Mouse (Mus musculus): ENCODE data around the gene Sync. TPM values are rescaled to one million over a fixed set of nuclear protein-coding genes. Genes with fewer than 3 reads are reported as not detected.

The Sync gene
- polyA plus RNA-seq, 1 experiment from 2014 or later: 1.6 TPM

GRCm38 (mm10) chr4:129304306-129304705 lies 16.9 kb downstream of the Sync start:
- Histone ChIP-seq H3K9me3 (no peaks in the 10 kb centered on the region; the same call in 1 of the 2 replicates), H3K27me3 (replicated peaks) (no peaks in the 10 kb centered on the region), H3K4me2 (no peak overlapping the region), H3K9ac (no peak overlapping the region), H3K36me3 (peaks cover 41% of the 10 kb centered on the region), H3K4me3 (no peak overlapping the region), H3K4me1 (peaks cover 11% of the 10 kb centered on the region), H3K27ac (replicated peaks) (peak overlapping the region; percentile 6; the same call in 1 of the 2 replicates)
- WGBS: 4% methylated on average over 1 of the region's 1 CpGs
- ATAC-seq (ENCODE audit: extremely low read depth, insufficient number of reproducible peaks, low FRiP score, low TSS enrichment): no peak

- peaks cover 75% of the 10 kb centered on the region for H3K36me3 ChIP-seq
- H3K4me2 ChIP-seq: no peak overlapping the region
- no peak overlapping the region for H3K27ac ChIP-seq (replicated peaks)
- peaks cover 9% of the 10 kb centered on the region for H3K4me1 ChIP-seq
- H3K4me3 ChIP-seq: no peak overlapping the region
- WGBS: 85% methylated on average over 1 of the region's 1 CpGs
- no peaks in the 10 kb centered on the region for H3K27me3 ChIP-seq (replicated peaks)
- H3K9me3 ChIP-seq: no peaks in the 10 kb centered on the region
- ATAC-seq (ENCODE audit: extremely low read depth, insufficient number of reproducible peaks, low FRiP score, low TSS enrichment): no peak
- H3K9ac ChIP-seq: no peak overlapping the region
Observed at GRCm38 (mm10) chr4:129307936-129308335, 20.5 kb downstream of the Sync start.

DNA sequence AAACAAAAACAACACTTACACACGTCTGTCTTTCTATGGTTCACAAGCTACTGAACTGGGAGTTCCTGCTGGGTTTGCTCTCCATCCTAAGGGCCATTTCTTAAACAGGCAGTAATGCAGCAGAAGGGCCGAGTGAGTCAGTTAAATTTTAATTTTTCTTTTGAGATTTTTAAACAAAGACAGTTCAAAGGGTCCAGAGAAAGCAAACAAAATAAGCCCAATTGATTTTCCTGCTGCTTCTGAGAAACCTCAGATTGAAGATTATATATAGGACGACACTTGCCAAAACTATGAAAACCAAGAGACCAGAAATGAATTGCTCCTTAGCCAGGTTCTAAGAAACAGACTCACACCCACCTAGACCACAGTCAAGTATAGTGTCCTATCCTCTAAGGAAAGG lies 26.5 kb downstream of the Sync start:
- H3K9me3 ChIP-seq: no peaks in the 10 kb centered on the region
- no peaks in the 10 kb centered on the region for H3K27me3 ChIP-seq (replicated peaks)
- WGBS: 72% methylated on average over 3 of the region's 3 CpGs
- H3K36me3 ChIP-seq: peaks cover 96% of the 10 kb centered on the region
- H3K4me1 ChIP-seq: no peaks in the 10 kb centered on the region
- no peak overlapping the region for H3K9ac ChIP-seq
- no peak overlapping the region for H3K27ac ChIP-seq (replicated peaks)
- H3K4me3 ChIP-seq: no peak overlapping the region
- no peak overlapping the region for H3K4me2 ChIP-seq
- no peak for ATAC-seq (ENCODE audit: extremely low read depth, insufficient number of reproducible peaks, low FRiP score, low TSS enrichment)

DNA sequence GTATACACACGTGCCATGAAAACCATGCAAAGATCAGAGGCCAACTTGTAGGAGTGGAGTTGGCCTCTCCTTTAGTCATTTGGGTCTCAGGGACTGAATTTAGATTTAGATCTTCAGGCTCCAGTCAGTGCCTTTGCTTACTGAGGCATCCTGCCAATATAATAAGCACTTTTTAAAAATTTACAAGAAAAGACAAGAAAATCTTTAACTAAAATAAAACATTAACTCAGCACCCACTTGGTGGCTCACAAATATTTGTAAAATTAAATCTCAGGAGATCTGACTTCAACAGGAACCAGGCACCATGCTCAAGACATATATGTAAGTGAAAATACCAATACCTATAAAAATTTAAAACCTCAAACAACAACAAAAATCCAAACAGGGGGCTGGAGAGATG lies 33.5 kb downstream of the Sync start:
- ATAC-seq (ENCODE audit: extremely low read depth, insufficient number of reproducible peaks, low FRiP score, low TSS enrichment): no peak
- no peaks in the 10 kb centered on the region for H3K27me3 ChIP-seq (replicated peaks)
- H3K9me3 ChIP-seq: no peaks in the 10 kb centered on the region
- no peak overlapping the region for H3K4me2 ChIP-seq
- H3K4me1 ChIP-seq: peaks cover 13% of the 10 kb centered on the region
- H3K27ac ChIP-seq (replicated peaks): no peak overlapping the region
- H3K36me3 ChIP-seq: peaks cover 89% of the 10 kb centered on the region
- WGBS: 94% methylated on average over 1 of the region's 1 CpGs
- H3K9ac ChIP-seq: no peak overlapping the region
- no peak overlapping the region for H3K4me3 ChIP-seq

GRCm38 (mm10) chr4:129322042-129322441 lies 34.6 kb downstream of the Sync start:
- H3K36me3 ChIP-seq: peaks cover 88% of the 10 kb centered on the region

GRCm38 (mm10) chr4:129323491-129323890 lies 36.1 kb downstream of the Sync start:
- no peak overlapping the region for H3K9ac ChIP-seq
- no peaks in the 10 kb centered on the region for H3K27me3 ChIP-seq (replicated peaks)
- H3K9me3 ChIP-seq: no peaks in the 10 kb centered on the region
- no peak for ATAC-seq (ENCODE audit: extremely low read depth, insufficient number of reproducible peaks, low FRiP score, low TSS enrichment)
- H3K4me2 ChIP-seq: no peak overlapping the region
- WGBS: 90% methylated on average over 1 of the region's 1 CpGs
- peaks cover 23% of the 10 kb centered on the region for H3K4me1 ChIP-seq
- no peak overlapping the region for H3K27ac ChIP-seq (replicated peaks)
- no peak overlapping the region for H3K4me3 ChIP-seq
- peaks cover 88% of the 10 kb centered on the region for H3K36me3 ChIP-seq

More at GRCm38 (mm10) chr4:129322042-129322441, 34.6 kb downstream of the Sync start:
- WGBS: 92% methylated on average over 5 of the region's 5 CpGs
- Histone ChIP-seq H3K9me3 (no peaks in the 10 kb centered on the region), H3K27me3 (replicated peaks) (no peaks in the 10 kb centered on the region), H3K4me2 (no peak overlapping the region), H3K4me1 (peaks cover 23% of the 10 kb centered on the region), H3K27ac (replicated peaks) (no peak overlapping the region), H3K9ac (no peak overlapping the region), H3K4me3 (no peak overlapping the region)
- no peak for ATAC-seq (ENCODE audit: extremely low read depth, insufficient number of reproducible peaks, low FRiP score, low TSS enrichment)

DNA sequence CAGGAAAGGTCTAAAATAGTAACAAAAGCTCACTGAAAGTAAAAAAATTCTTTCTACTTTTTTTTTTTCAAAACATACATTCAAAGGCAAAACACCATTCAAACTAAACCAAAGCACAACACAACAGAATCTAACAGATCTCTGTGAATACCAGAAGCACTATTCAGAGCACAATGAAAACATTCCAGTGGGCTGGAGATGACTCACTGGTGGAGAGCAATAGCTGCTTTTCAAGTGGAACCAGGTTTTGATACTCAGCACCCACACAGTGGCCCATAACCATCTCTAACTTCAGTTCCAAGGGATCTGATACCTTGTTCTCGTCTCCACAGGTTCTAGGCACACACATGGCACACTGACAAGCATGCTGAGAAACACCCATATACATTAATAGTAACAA lies 37.3 kb downstream of the Sync start:
- no peak overlapping the region for H3K4me2 ChIP-seq
- H3K27ac ChIP-seq (replicated peaks): no peak overlapping the region
- H3K4me3 ChIP-seq: no peak overlapping the region
- H3K36me3 ChIP-seq: peaks cover 89% of the 10 kb centered on the region
- no peaks in the 10 kb centered on the region for H3K27me3 ChIP-seq (replicated peaks)
- H3K9ac ChIP-seq: no peak overlapping the region
- H3K4me1 ChIP-seq: peaks cover 23% of the 10 kb centered on the region
- no peak for ATAC-seq (ENCODE audit: extremely low read depth, insufficient number of reproducible peaks, low FRiP score, low TSS enrichment)
- WGBS: 55% methylated on average over 1 of the region's 1 CpGs
- no peaks in the 10 kb centered on the region for H3K9me3 ChIP-seq

DNA sequence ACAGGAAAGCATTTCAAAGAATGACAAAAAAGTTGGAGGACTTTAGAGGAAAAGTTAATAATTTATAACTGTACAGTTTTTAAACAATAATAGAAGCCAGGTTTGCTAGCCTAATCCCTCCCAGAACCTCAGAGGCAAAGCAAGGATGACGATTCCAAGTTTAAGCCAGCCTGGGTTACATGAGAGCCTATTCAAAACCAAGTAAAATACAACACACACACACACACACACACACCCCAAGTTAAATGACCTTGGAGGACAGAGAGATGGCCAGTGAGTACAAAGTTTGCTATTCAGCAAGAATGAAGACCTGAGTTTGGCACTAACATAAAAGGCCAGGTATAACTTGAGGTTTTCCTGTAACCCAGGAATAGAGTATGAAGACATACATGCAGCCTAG lies 38.8 kb downstream of the Sync start:
- no peak overlapping the region for H3K4me3 ChIP-seq
- H3K9me3 ChIP-seq: no peaks in the 10 kb centered on the region
- H3K4me2 ChIP-seq: no peak overlapping the region
- no peaks in the 10 kb centered on the region for H3K27me3 ChIP-seq (replicated peaks)
- no peak overlapping the region for H3K27ac ChIP-seq (replicated peaks)
- no peak for ATAC-seq (ENCODE audit: extremely low read depth, insufficient number of reproducible peaks, low FRiP score, low TSS enrichment)
- peaks cover 88% of the 10 kb centered on the region for H3K36me3 ChIP-seq
- H3K4me1 ChIP-seq: peaks cover 29% of the 10 kb centered on the region
- H3K9ac ChIP-seq: no peak overlapping the region
- WGBS: 85% methylated on average over 1 of the region's 1 CpGs

DNA sequence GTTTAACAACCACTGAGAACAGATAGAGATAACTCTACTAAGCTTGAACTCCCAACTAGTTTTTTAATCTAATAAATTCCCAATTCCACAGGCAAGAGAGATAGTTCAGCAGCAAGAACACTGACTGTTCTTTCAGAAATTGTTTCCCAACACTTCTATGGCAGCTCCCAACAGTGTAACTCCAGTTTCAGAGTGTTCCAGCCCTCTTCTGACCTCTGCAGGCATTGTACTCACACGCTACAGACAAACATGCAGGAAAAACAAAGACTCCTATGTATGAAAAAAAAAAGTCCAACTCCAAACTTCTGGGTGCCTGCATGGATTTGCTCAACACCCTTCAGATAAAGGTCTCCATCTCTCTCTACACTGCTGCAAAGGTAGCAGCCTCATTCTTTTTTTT lies 45.4 kb downstream of the Sync start:
- Histone ChIP-seq H3K9ac (peak overlapping the region; percentile 98), H3K27ac (replicated peaks) (no peak overlapping the region), H3K9me3 (no peaks in the 10 kb centered on the region), H3K4me1 (peaks cover 34% of the 10 kb centered on the region), H3K4me2 (peak overlapping the region; percentile 78), H3K4me3 (peak overlapping the region; percentile 71), H3K27me3 (replicated peaks) (no peaks in the 10 kb centered on the region), H3K36me3 (peaks cover 55% of the 10 kb centered on the region)
- WGBS: 48% methylated on average over 1 of the region's 1 CpGs
- no peak for ATAC-seq (ENCODE audit: extremely low read depth, insufficient number of reproducible peaks, low FRiP score, low TSS enrichment)

GRCm38 (mm10) chr4:129334677-129335215 lies 47.3 kb downstream of the Sync start:
- peak overlapping the region; percentile 94 for H3K27ac ChIP-seq (replicated peaks)
- H3K4me2 ChIP-seq: peak overlapping the region; percentile 78
- peaks cover 34% of the 10 kb centered on the region for H3K4me1 ChIP-seq
- H3K36me3 ChIP-seq: peaks cover 38% of the 10 kb centered on the region
- H3K9ac ChIP-seq: peak overlapping the region; percentile 98
- peak; percentile 23 for ATAC-seq (ENCODE audit: extremely low read depth, insufficient number of reproducible peaks, low FRiP score, low TSS enrichment)
- no peaks in the 10 kb centered on the region for H3K9me3 ChIP-seq
- WGBS: under 1% methylated on average over 62 of the region's 62 CpGs
- H3K27me3 ChIP-seq (replicated peaks): no peaks in the 10 kb centered on the region
- H3K4me3 ChIP-seq: peak overlapping the region; percentile 71

GRCm38 (mm10) chr4:129335216-129336074 lies 48.0 kb downstream of the Sync start, which contains the start of the genes Rbbp4 and Zbtb8os:
Gene Rbbp4, minus strand, starts transcription at chr4:129335370.
Gene Zbtb8os, plus strand, starts transcription at chr4:129335695.
- Histone ChIP-seq H3K36me3 (peaks cover 32% of the 10 kb centered on the region), H3K4me3 (peak within 1 kb of the TSS; percentile 71), H3K9ac (peak within 1 kb of the TSS; percentile 98), H3K4me2 (peak within 1 kb of the TSS; percentile 89), H3K4me1 (peaks cover 34% of the 10 kb centered on the region), H3K27ac (replicated peaks) (peak within 1 kb of the TSS; percentile 100), H3K27me3 (replicated peaks) (no peaks in the 10 kb centered on the region), H3K9me3 (no peaks in the 10 kb centered on the region)
- ATAC-seq (ENCODE audit: extremely low read depth, insufficient number of reproducible peaks, low FRiP score, low TSS enrichment): peak; percentile 94
- under 1% methylated on average over 70 of the region's 73 CpGs for WGBS

Measured in heart, embryonic 13.5 days (tissue).